Mouse (Mus musculus) stomach, postnatal 0 days (tissue): ENCODE measurements around the gene Ano10. TPM values are rescaled to one million over a fixed set of nuclear protein-coding genes. Genes with fewer than 3 reads are reported as not detected.
"Not testable (repeated sequence)": the region's sequence is repeated elsewhere in the genome, so short reads cannot be mapped to it uniquely, and the experiment has no call there.

Experiments
- ATAC-seq: fragments of 200-750 bp; cut with Nextera tagmentation; 2 replicates; pipeline ENCODE4 v1.8.0; 2017; ENCODE audit not compliant: low FRiP score, low TSS enrichment
- DNase-seq: peaks from one replicate; pipeline ENCODE4 v3.0.0-alpha.2; 2016; ENCODE audit warnings: low spot score
- H3K27ac ChIP-seq: fragments of 300-500 bp; sonication (generic); replicated peaks from 2 replicates; pipeline ENCODE4 v1.5.1; 2014; ENCODE audit warnings: mild to moderate bottlenecking, control low read depth
- H3K27me3 ChIP-seq: fragments of 300-500 bp; sonication (generic); 2 replicates; pipeline ENCODE4 v1.6.1; 2014; ENCODE audit warnings: low read length; ENCODE audit not compliant: control insufficient read depth, insufficient read depth
- H3K36me3 ChIP-seq: fragments of 300-500 bp; sonication (generic); 2 replicates; pipeline ENCODE4 v1.6.1; 2014; ENCODE audit warnings: low read length, mixed read lengths; ENCODE audit not compliant: control insufficient read depth, insufficient read depth
- H3K4me1 ChIP-seq: fragments of 300-500 bp; sonication (generic); replicated peaks from 2 replicates; pipeline ENCODE4 v1.6.1; 2014; ENCODE audit warnings: antibody characterized with exemption; ENCODE audit not compliant: control insufficient read depth, insufficient read depth
- H3K4me2 ChIP-seq: fragments of 300-500 bp; sonication (generic); replicated peaks from 2 replicates; pipeline ENCODE4 v1.6.1; 2014; ENCODE audit warnings: low read depth, mild to moderate bottlenecking, control low read depth, moderate library complexity
- H3K4me3 ChIP-seq: fragments of 300-500 bp; sonication (generic); 2 replicates; pipeline ENCODE4 v1.5.1; 2014; ENCODE audit warnings: low read depth, low read length, control low read depth
- H3K9ac ChIP-seq: fragments of 300-500 bp; sonication (generic); 2 replicates; pipeline ENCODE4 v1.6.1; 2014; ENCODE audit warnings: mild to moderate bottlenecking, low read length, control low read depth, mixed read lengths
- H3K9me3 ChIP-seq: fragments of 300-500 bp; sonication (generic); 2 replicates; pipeline ENCODE4 v1.6.1; 2016; ENCODE audit warnings: low read length; ENCODE audit not compliant: control insufficient read depth
- CTCF ChIP-seq: IDR thresholded peaks from 2 replicates; pipeline ENCODE4 v1.5.1; 2016; ENCODE audit warnings: antibody characterized with exemption, low read depth, mild to moderate bottlenecking, moderate library complexity
- EP300 ChIP-seq: optimal IDR thresholded peaks from 2 replicates; pipeline ENCODE3; 2016; ENCODE audit warnings: antibody characterized with exemption
- WGBS: fragments of 180-500 bp; shearing (Covaris S2); extraction: QIAGEN DNeasy Blood & Tissue Kit; methylation state at CpG from one replicate; pipeline ENCODE4 v1.1.7; 2014; 5-methylcytosine and 5-hydroxymethylcytosine counted together
- polyA plus RNA-seq: library from polyadenylated mRNA; unstranded; fragments of >200 nt; fragmentation: Nextera tagmentation; extraction: Ambion mirVana; gene quantifications from 2 replicates; pipeline ENCODE4 v1.2.1, GENCODE M21; 2015

Ano10 gene
- polyA plus RNA-seq, 1 experiment from 2014 or later: 30.8 TPM

DNA sequence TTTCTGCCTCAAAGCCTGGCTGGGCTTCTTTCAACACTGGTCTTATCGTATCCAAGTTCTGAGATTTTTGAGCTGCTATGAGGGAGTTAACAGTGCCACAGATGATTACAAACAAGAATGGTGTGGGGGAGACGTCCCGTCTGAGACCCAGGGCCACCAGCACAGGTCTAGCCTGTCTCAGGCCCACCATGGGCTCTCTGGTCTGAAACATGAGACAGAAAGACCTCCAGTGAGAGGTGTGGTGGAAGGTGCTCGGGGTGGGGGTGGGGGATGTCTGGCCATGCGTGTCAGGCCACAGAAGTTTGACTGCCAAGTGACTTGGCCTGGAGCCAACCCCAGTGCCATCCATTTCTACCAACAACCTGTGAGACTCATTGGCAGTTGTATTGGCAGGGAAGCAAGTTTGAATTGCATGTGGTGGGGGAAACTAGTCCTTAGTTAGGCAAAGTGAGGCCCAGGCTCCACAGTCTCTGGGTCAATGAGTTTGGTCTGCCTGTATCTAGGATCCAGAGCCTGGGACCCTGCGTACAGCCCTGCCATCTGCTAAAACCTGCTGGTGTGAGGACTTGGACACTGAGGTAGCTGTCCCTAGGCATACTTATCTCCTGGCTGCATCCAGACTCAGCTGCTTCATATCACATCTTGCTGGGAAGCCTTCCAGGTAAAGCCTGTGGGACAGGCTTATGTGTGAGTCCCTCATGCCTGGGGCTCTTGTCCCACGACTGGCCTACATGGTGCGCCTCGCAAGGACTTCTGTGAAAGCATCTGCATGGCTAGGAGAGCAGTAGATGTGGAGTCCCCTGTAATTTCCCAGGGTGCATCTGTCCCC lies 120.6 kb downstream of the Ano10 start:
- 0 out of 2 replicates have a peak, but pooled peaks cover 4% of the 10 kb centered on the region for H3K4me1 ChIP-seq
- no peaks in the 10 kb centered on the region for H3K9me3 ChIP-seq
- TF ChIP-seq EP300 (no peak), CTCF (no peak)
- WGBS: 77% methylated on average over 9 of the region's 9 CpGs
- DNase-seq (no peak), ATAC-seq (no peak)
- peaks cover 11% of the 10 kb centered on the region for H3K36me3 ChIP-seq
- no peak overlapping the region for H3K9ac ChIP-seq
- H3K27ac ChIP-seq: no peak overlapping the region
- no peak overlapping the region for H3K4me2 ChIP-seq
- H3K4me3 ChIP-seq: no peak overlapping the region
- H3K27me3 ChIP-seq: no peaks in the 10 kb centered on the region

DNA sequence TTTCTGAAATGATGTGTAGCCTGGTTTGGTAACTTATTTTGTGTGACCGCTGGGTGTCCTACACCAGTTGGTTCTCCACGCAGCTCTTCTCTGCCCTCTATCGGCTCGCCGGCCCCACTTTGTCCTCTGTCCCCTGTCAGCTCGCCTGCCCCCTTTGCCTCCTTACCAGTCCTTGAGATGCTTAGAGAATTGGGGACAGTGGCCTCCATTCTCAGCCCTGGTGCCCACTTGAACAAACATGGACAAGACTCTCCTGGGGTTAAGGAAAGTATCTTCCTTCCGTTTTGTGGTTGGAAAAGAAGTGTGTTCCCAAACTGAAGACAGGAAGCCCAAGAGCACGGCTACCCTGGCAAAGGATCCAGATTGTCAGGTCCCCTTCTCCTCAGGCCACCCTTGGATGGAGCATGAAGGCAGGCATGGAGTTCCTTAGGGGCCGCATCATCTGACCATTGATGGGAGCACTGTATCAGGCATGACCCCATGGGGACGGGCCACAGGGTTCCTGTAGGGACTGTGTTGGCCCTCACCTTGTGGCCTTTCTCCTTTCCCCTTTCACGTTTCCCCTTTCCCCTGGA lies 121.5 kb downstream of the Ano10 start:
- Histone ChIP-seq H3K4me1 (no peaks in the 10 kb centered on the region), H3K4me2 (no peak overlapping the region), H3K27ac (no peak overlapping the region), H3K27me3 (no peaks in the 10 kb centered on the region), H3K9ac (no peak overlapping the region), H3K9me3 (no peaks in the 10 kb centered on the region), H3K4me3 (no peak overlapping the region), H3K36me3 (peaks cover 11% of the 10 kb centered on the region)
- WGBS: 77% methylated on average over 11 of the region's 11 CpGs
- DNase-seq (no peak), ATAC-seq (no peak)
- peak; percentile 22; the same call in 1 of the 2 replicates for TF ChIP-seq CTCF
- TF ChIP-seq EP300: no peak

DNA sequence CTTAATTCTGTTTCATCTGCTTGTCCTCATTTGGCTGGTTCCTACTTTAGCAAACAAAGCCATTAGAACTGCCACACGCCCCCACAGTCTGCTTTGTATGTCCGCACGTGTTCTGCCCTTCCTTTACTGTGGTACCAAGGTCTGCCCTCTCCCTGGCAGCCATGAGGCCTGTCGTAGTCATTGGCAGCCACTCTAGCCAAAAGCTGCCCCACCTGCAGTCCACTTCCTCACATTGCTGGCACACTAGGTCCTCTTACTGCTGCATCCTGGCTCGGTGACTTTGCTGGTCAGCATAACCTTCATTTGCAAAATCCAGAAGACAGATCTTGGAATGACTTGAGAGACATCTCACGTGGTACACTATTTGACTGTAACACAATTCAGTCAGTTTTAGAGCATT lies 124.3 kb downstream of the Ano10 start:
- no peaks in the 10 kb centered on the region for H3K27me3 ChIP-seq
- H3K4me3 ChIP-seq: no peak overlapping the region
- no peaks in the 10 kb centered on the region for H3K9me3 ChIP-seq
- no peaks in the 10 kb centered on the region for H3K4me1 ChIP-seq
- DNase-seq (no peak), ATAC-seq (no peak)
- no peak overlapping the region for H3K9ac ChIP-seq
- 84% methylated on average over 6 of the region's 6 CpGs for WGBS
- no peak; the same call in 1 of the 2 replicates for TF ChIP-seq CTCF
- TF ChIP-seq EP300: no peak
- peaks cover 12% of the 10 kb centered on the region for H3K36me3 ChIP-seq
- no peak overlapping the region for H3K4me2 ChIP-seq
- H3K27ac ChIP-seq: no peak overlapping the region

DNA sequence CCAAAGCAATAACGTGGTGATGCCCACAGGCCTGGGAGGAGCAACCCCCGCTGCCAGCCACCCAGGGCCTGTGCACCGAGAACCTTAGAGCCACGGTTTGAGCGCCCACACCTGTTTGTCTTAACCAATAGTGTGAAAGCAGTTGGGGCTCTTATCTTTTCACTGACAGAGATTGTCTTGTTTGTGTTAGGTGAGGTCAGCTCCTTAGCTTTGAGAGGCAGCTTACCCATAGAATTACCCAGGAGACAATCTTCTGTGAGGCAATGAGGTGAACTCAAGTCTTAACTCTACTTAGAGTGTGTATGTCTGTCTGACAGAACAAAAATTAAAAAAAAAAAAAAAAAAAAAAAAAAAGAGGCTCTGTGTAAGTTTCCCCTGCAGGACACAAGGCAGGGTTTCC lies 126.5 kb downstream of the Ano10 start:
- H3K4me1 ChIP-seq, H3K4me2 ChIP-seq, H3K9me3 ChIP-seq, ATAC-seq, H3K9ac ChIP-seq, DNase-seq, H3K27me3 ChIP-seq, H3K4me3 ChIP-seq, H3K27ac ChIP-seq: not testable (repeated sequence)
- peaks cover 19% of the 10 kb centered on the region for H3K36me3 ChIP-seq
- WGBS: 59% methylated on average over 5 of the region's 5 CpGs

DNA sequence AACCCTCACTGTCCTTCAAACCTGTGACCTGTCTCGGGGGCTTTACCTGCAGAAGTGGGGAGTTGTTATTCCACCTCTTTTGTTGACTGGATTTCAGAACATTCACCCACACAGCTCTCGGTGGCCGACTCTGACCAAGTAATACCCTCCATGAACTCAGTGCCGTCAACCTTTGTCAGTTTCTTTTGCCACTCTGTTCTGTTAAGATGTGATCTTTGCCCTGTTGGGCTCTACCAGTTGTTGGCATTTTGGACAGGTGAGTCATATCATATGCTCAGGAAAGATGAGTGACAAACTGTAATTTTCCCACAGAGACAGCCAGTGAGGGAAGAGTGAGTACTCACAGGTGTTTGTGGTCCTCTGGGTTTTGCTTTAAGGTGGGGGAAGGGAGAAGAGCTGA lies 129.7 kb downstream of the Ano10 start:
- WGBS: 97% methylated on average over 4 of the region's 4 CpGs
- H3K9ac ChIP-seq: no peak overlapping the region
- no peak overlapping the region for H3K4me3 ChIP-seq
- H3K36me3 ChIP-seq: peaks cover 16% of the 10 kb centered on the region
- H3K27me3 ChIP-seq: no peaks in the 10 kb centered on the region
- H3K4me2 ChIP-seq: no peak overlapping the region
- DNase-seq (no peak), ATAC-seq (no peak)
- no peak overlapping the region for H3K27ac ChIP-seq
- no peaks in the 10 kb centered on the region for H3K9me3 ChIP-seq
- TF ChIP-seq CTCF: no peak
- H3K4me1 ChIP-seq: no peaks in the 10 kb centered on the region

DNA sequence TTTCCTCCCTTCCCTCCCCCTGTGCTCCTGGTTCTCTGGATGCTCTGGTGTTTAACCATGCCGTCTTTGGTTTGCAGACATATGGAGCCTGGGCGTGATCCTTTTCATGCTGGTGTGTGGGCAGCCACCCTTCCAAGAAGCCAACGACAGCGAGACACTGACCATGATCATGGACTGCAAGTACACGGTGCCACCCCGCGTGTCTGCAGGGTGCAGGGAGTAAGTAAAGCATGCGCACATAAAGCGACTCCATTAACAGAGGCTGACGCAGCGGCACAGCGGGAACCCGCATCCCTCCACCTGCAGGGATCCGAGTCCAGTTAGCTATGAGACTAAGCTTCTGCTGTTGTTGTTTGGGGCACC lies 137.2 kb downstream of the Ano10 start:
- ATAC-seq (no peak), DNase-seq (no peak)
- H3K4me3 ChIP-seq: no peak overlapping the region
- H3K4me2 ChIP-seq: no peak overlapping the region
- WGBS: 90% methylated on average over 14 of the region's 14 CpGs
- H3K27me3 ChIP-seq: no peaks in the 10 kb centered on the region
- no peaks in the 10 kb centered on the region for H3K9me3 ChIP-seq
- H3K4me1 ChIP-seq: no peaks in the 10 kb centered on the region
- H3K27ac ChIP-seq: no peak overlapping the region
- H3K9ac ChIP-seq: no peak overlapping the region
- peaks cover 9% of the 10 kb centered on the region for H3K36me3 ChIP-seq
- TF ChIP-seq CTCF (no peak), EP300 (no peak)
